Mouse (Mus musculus) retina, postnatal 1 day (tissue): ENCODE data around the gene Ifi27.
"Not testable (repeated sequence)": the region's sequence is repeated elsewhere in the genome, so short reads cannot be mapped to it uniquely, and the experiment has no call there.

ENCODE experiments used
- DNase-seq: peaks from one replicate; pipeline ENCODE4 v3.0.0-alpha.2; 2012

Gene Ifi27

GRCm38 (mm10) chr12:103456727-103457126 lies 22.7 kb downstream of the Ifi27 start:
- not testable (repeated sequence) for DNase-seq

GRCm38 (mm10) chr12:103457140-103457539 lies 23.1 kb downstream of the Ifi27 start, which contains the start of gene Ifi27l2b:
TSS of gene Ifi27l2b (minus strand) at chr12:103457223.
- no peak for DNase-seq

GRCm38 (mm10) chr12:103474481-103474880 lies 40.5 kb downstream of the Ifi27 start:
- DNase-seq, result no peak

GRCm38 (mm10) chr12:103476779-103477389 lies 42.9 kb downstream of the Ifi27 start:
- no peak for DNase-seq

DNA sequence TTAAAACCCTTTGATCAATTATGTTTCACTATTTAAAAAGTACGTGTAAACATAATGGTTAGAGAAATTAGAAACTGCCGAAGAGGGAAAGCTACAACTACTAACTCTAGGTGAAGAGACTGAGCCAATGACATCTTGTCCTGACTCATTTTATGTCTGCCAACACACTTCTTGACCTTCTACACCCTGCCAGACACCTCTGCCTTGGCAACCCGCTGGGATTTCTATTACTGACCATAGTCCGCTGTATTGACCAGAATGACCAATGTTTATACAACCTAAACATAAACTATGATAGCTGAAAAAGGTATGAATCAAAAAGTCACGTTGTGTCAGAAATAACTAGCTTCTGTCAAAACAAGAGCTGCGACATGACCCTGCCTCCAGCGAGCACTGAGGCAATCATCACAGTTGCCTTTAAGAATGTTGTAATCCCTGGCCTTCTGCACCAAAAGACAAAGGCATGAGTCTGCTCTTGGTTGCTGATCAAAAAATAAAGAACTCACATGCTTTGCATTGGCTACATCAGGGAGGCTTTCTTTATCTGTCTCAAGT lies 43.5 kb downstream of the Ifi27 start:
- DNase-seq, result no peak

DNA sequence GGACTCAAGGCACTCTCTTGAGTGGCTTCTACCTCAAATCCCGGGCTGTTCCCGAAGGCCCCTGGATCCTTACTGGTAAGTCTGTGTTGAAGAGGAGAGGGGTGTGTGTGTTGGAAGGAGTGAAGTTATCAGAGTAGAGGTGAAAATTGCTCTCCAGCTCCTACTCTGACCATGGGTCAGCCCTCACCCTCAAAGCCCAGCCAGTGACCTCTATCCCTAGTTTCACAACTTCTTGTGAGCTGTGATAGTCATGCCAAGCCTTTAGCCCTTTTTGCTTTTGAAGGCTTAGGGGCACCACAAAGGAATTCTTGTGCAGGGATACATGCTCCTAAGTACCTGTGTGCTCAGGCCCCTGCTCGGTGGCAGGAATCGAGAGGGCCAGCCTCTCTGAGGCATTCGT lies 47.7 kb downstream of the Ifi27 start:
- no peak for DNase-seq

GRCm38 (mm10) chr12:103482781-103483180 lies 48.8 kb downstream of the Ifi27 start:
- no peak for DNase-seq

GRCm38 (mm10) chr12:103484200-103484972 lies 50.4 kb downstream of the Ifi27 start:
- not testable (repeated sequence) for DNase-seq

DNA sequence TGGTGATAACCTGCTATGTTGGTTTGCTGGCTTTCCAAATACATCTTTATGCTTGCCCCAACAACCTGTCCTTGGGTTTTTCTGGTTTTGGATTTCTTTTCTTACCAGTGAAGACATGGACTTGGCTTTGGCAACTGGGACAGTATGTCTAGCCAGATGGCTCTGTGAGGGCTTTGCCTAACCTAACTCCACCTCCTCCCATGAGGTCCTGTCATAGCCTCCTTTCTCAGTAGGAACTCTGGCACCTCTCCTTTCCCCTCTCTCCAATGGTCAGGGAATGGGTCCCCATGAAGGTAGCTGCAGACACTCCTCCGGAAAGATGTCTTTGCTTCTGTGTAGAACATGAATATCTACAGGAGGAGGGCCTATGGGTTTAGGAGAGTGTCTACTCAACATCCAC lies 52.7 kb downstream of the Ifi27 start:
- DNase-seq, result no peak

DNA sequence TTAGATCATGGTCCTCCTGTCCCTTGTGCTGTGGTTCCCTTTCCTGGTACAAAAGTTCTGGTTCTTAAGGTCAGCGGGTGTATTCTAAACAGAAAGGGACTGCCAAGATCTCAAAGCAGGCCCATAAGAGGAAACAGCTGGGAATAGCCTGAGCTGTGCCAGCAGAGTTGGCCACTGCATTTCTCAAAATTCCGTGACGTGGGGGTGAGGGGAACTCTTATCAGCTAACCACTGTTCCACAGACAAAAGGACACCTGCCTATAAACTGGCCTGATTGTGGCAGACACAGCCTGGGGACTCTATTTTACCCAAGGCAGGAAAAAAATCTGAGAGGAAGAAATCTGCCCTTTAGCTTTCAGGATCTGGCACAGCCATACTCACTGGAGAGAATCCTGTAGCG lies 53.3 kb downstream of the Ifi27 start:
- DNase-seq, result no peak

- DNase-seq, result no peak
Observed at GRCm38 (mm10) chr12:103487750-103488149, 53.7 kb downstream of the Ifi27 start.
